Mouse (Mus musculus) T-cell, adult 2 months (primary cell): Measurements from ENCODE around the gene Wipi1.
A peak's percentile ranks its signal among the peaks of the same experiment; 100 is the strongest.

Experiments
- DNase-seq: peaks from one replicate; pipeline ENCODE4 v3.0.0; 2022; ENCODE audit warnings: low spot score

Wipi1 gene

DNA sequence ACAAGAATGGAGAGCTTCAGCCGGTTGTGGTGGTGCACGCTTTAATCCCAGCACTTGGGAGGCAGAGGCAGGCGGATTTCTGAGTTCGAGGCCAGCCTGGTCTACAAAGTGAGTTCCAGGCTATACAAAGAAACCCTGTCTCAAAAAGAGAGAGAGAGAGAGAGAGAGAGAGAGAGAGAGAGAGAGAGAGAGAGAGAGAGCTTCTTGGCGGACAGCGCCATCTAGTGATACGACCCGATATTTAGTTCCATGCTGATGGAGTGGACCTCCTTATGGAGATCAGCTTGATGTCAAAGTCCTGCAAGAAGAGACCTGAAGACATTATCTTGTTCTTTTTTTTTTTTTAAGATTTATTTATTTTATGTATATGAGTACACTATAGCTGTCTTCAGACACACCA, 7.3 kb upstream of the Wipi1 start:
- peak; percentile 56 for DNase-seq

DNA sequence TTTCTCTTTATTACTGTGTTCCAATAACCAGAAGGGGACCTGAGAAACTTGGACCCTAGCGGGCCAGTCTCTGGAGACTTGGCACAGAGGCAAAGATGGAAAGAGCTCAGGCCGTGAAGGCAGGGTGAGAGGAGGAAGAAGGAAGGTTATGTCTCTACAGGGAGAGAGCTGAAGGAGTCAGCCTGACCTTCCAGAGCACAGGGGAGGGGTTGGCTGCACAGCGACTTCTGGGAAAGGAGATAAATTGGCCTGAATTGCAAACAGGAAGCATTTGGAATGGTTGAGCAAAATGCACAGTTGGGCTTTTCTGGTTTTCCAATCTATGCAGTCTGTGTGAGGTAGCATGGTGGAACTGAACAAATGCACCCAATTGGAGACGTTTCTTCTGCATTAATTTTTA, 5.0 kb upstream of the Wipi1 start:
- DNase-seq: no peak

DNA sequence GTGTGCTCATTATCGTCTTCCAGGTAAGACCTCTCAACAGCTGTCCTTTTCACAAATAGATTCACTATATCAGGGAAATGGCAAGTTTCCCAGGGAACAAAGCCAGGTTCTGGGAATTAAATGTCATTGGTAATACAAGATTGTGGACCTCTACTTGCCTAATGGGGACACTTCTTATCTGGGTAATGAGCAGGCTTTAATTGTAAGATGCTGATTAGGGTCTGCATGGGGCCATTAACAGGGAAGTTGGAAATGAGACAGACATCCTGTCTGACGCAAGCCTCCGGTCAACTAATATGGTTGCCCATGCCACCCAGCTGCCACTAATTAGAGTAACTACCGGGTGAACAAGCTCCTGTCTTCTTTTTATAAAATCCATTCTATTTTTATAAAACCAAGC, 4.6 kb upstream of the Wipi1 start:
- no peak for DNase-seq

DNA sequence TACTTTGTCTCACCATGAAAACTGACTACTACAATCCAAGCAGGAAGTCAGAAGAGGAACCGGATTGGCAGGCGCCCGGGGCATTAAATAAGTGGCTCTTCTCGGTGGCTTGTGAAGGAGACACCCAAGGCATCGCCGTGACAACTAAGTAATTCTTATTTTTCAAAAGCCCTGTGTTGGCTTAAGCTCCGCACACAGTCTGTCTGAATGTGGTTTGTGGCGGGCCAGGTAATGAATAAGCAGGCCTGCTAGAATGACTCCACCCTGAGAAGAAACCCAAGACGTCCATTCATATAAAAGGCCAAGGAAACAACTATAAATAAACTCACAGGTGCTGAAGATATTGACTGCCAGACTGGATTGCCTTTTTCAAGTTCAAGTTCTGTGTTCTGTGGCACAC, 3.5 kb upstream of the Wipi1 start:
- DNase-seq: no peak

DNA sequence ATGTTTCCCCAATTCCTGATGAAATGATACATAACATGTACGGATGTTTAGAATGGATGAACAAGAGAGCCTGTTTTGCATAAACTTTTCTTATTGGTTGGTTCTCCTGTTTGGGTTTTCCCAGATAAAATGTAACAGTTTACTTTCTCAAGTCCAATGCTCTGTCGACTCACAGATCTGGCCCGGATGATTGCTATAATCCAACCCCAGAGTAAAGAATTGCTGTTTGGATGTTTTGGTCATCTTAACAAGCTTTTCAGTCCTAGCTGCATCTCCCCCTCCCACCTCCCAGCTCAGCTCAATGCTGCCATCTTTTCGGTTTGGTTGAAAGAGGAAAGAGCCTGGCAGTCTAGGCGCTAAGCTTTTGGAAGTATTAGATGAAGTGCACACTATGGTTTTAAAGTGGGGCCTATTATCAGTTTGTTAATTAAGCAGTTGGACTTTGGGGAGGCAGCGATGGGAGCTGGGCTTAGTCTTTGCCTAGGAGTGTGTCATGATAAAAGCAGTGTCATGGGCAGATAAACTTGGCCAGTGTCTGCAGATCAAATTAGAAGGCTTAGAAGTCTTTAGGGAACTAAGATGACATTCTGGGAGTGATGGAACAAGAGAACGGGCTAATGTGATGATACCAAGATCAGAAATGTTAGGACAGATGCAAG, 1.2 kb upstream of the Wipi1 start:
- no peak for DNase-seq

DNA sequence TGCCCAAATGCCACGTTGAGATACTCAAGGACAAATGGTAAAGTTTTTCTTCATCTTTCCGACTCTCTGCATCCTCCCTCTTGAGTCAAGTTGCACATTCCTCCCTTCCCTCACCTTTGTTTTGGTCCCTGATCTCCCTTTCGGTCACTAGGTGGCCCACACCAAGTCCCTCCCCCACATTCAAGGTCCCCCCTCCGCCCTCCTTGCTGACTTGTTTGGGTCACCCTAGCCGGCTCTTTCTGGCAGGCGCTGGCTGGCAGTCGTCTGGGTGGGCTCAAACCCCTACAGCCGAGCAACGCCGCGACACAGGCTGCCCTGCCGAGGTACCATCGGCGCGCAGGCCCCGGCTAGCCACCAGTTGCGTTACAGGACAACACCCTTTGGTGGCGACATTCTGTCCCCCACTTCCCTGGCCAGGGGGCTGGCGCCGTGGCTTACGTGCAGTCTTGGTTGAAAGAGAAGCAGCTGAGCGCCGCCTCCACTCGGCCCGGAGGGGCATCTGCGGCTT, 918 bp downstream of the Wipi1 start:
- DNase-seq: no peak

DNA sequence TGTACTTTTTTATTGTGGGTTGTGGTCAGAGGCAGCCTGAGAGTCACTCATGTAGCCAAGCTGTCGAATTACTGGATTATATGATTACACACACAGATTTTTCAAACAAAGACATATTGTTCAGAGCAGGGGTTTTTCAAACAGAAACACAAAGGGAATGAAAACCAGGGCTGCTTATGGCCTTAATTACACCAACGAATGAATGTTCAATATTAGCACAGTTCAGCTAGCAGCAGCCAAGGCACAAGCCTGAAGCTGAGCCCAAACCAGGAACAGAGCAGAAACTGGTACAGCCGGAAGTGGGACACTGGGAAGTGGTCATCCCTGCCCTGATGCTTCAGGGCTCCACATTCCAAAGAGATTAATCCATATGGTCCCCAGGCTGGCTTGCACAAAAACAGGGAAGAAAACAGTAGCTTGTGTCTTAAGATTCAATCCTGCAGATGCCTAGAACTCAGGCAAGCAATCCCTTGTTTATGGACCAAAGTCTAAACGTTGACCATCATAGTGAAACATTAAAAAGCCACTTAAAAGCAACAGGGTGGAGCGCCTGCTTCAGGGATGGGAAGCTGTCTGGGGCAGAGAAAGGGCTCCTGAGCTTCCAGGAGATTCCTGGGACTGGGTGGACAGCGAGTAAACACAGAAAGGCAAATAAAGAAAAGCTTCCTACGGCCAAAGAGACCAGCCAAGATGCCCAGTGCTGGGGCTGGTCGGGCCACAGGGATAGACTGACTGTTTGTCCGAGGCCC, 1.5 kb downstream of the Wipi1 start:
- DNase-seq: no peak

DNA sequence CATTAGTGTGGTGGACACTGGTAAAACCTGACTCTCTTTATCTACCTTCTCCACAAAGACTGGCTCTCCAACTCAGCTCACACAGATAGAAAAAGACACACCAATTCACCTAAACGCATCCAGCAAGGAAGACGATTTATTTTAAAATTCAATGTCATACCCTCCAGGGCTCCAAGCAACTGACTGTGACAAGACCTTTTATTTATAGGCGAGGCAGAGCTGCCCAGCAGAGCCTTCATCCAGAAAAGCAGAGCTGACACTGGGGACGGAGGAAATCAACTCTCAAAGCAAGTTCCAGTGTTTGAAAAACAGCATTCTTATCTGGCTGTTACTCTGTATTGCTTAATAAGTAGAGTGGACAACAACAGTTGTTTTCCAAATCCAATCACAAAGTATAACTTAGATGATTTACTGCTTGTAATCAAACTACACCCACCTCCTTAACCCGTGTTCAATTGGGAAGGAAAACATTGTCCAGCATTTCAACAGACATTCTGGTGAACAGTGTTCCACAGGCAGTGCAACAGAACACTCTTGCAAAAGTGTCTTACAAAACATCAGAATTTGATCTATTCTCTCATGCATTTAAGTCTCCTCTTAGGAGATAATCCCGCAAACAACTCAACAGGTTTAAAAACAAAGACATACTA, 2.7 kb downstream of the Wipi1 start:
- DNase-seq: no peak

DNA sequence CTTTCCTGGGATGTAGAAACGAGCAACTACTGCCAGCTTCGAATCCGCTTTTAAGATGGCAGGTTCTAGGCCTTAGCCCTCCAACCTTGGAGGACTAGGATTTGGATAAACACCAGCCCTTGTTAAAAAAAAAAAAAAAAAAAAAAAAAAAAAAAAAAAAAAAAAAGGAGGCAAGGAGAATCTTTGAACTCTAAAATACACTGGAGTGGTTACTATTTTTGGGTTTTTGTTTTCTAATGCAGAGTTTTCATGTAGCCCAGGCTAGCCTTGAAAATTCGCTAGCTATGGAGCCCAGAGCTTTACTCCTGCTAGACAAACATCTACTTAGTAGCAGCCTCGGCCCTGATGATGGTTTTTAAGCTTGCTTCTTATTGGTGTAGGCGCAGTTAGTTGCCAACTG, 4.2 kb downstream of the Wipi1 start:
- DNase-seq: no peak

DNA sequence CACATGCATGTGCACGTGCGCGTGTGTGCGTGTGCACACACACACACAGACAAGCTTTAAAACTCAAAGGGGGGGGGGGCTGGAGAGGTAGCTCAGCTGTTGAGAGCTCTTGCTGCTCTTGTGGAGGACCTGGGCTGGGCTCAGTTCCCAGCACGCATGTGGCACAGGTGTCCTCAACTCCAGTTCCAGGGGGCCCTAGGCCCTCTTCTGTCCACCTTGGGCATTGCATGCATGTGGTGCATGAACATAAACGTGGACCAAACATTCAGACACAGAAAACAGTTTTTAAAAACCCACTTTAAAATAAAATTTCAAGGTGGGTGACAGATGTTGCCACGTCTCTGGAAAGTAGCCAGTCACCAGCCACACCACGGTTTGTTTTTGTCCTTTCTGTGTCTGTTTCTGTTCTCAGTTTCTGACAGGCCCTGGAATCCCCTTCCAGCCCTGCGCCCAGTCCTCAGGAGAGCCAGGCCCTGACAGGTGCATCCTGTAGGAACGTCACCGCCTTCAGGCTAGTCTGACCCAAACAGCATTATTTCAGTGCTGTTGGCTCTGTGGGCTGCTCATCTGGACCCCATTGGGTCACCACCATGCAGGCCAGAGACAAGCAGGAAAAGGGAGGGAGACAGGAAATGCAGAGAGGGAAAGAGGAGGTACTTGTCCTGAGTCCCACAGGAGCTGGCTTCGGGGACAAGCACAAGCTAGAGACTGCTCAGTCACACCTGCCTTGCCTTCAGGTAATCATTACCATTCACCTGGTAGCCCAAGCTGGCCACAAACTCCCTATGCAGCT, 12.8 kb downstream of the Wipi1 start:
- no peak for DNase-seq

DNA sequence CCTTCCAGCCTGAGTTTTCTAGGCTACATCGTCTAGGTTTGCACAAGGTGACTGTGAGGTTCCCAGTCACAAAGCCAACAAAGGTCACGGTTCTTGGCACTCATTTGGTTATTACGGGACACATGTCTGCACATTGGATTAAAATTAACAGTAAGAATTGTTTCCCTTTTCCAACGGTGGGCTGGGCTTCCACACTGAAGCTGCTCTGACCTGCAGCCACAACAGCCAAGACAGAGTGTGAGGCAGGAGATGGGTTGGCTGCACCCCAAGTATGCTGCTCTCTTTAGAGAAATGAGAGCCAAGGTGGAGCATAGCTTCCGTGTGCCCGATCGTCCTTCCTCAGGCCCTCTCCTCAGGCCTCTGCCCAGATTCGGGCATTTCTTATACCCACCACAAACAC, 17.0 kb downstream of the Wipi1 start:
- DNase-seq: no peak

DNA sequence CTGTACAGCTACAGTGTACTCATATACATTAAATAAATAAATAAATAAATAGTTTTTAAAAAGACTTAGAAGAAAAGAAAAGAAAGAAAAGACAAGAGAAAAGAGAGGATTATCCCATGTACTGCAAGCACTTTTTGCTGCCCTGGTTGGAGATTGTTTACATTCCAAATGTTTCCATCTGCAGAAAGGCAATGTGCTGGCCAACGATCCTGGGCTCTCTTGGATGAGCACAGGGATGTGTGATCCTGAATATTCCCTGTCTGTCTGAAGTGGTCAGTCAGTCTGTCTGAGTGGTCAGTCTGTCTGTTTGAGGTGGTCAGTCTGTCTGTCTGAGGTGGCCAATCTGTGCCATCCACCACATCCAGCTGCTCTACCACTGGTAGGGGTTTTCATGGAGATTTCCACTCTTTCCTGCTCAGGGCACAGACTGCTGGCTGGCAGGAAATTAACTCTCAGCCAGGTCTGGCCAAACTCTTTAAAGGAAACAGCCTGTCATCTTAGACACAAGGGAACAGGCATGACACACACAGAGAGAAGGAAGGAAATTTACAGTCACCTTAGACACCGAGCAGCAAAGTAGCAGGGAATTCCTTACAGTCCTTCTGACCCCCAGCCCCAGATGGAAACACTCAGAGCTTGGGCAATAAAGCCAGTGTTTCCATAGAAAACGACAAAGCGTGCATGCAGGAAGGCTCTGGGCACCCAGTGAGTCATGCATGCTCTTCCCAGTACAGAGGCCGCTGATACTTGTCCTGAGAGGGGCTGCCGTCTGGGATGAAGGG, 18.4 kb downstream of the Wipi1 start:
- no peak for DNase-seq

DNA sequence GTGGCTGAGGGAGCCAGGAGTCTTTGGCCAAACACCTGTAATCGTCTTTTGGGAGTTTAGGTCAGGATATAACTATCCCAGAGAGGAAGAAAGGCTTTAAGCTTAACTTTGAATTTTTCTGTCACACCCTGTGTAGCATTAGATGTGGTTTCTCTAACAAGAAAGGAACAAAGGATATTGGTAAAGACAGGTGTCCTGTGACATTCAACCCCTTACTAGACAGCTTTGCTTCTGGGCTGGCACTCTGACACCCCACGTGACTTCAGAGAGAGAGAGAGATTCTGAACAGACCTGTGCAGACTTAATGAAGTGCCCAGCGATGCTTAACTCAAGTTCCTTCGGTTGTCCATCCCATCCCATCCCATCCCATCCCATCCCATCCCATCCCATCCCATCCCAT, 20.3 kb downstream of the Wipi1 start:
- peak; percentile 66 for DNase-seq

DNA sequence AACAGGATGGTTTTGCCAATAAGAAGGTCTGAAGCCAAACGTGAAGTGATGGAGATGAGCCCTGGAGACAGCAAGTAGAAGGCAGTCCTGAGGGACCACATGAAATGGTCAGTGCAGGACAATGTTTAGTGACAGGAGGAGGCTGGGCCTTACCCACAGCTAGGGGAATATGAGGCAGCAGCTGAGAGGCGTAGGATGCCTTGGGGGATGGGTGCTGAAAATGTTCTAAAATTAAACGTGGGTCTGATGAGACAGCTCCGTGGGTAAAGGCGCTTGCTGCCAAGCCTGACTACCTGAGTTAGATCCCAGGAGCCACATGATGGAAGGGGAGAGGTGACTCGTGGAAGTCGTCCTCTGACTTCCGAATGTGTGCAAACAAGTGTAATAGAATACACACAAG, 21.8 kb downstream of the Wipi1 start:
- DNase-seq: no peak

DNA sequence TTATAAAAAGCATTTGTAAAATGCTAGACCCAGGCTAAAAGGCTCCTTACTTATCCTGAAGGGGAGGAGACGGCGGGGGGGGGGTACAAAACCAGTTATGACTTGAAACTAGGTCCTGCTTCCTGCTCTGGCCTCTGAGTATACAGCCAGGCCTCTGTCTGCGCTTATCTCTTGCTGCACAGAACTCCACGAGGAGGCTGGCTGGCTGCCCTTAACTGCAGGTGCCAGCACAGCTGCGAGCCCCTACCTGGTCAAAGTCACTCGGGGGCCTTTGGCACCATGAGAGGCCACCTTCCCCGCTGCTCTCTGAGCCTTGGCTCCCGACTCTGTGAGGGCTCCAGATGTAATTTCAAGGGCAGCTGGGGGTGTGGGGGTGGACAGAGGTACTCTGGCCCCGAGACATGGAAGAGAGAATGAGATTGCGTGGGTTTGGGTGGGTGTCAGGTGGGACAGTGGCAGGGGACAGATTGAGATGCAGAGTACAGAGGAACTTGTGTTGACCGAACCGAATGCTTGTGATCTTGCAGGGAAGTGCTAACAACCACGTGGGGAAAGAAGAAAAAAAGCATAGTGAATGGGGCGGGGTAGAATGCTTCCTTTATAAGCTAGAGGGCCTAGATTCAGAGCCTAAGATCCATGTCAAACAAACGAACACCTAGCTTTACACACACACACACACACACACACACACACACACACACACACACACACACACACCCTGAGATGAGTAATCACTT, 24.0 kb downstream of the Wipi1 start:
- no peak for DNase-seq

DNA sequence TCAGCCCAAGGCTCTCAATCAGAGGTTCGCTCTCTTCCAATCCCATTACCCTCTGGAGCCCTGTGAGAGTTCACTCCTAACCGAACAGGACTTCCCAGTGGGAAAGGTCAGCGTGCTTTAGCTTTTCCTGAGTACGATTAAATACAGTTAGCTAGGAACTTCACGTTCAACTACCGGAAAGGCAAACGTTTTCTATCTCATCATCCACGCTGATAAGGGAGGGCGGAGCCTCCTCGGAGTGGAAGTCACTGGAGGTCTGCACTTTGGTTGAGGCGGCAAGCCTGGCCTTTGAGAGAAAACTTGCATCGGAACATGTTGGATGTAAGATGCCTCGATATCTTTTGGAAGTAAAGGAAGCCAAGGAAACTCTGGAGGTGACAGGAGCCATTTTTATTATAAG, 24.7 kb downstream of the Wipi1 start:
- DNase-seq: no peak

DNA sequence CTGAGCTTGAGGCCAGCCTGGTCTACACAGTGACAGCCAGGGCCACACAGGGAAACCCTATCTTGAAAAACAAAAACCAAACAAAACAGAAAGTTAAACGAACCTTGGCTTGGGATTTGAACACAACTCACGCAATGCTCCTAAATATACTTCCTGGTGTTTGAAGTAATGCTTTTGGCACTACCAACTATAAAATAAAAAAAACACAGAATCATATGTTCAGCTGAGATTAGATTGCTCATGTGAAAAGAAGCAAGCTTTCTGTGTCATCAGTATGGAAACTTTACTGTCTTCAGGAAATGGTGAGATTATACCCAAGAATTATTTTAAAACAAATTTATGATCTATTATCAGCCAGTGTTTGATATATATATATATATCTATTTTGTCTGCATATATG, 25.3 kb downstream of the Wipi1 start:
- no peak for DNase-seq

DNA sequence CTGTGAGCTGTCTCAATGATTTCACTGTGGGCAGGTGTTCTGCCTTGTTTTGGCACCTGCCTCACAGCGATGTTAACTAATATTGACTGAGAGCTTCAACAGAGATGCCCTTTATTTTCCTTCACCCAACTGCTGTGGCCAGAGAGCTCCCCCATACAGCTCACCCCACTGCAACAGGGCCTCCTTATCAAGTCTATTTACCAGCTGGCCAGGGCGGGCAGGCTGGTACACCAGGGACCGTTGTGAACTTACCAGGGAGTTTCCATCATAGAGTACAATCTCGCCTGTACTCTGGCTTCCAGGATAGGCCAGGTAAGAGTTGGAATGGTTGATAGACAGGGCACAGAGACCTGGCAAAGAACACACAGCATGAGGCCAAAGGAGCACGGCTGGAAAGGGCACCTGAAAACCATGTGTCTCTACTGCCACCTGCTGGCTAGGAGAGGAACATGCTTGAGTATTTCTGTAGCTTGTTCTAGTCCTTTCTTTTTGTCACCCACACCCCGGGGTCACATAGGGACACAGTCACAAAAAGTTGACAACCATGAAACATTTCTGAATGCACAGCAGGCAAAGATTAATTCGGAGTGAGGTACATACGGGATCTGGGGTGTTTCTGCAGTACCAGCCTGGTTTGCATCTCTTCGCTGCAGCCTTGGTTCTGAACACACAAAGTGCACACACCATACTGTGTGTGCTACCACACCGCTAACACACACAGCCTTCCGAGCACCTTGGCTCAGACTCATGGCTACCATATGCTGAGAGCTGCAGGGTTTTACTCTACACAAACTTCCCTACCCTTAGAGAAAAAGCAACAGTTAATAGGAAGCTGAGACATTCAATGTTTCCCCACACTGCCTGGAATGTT, 26.7 kb downstream of the Wipi1 start:
- peak; percentile 77 for DNase-seq

DNA sequence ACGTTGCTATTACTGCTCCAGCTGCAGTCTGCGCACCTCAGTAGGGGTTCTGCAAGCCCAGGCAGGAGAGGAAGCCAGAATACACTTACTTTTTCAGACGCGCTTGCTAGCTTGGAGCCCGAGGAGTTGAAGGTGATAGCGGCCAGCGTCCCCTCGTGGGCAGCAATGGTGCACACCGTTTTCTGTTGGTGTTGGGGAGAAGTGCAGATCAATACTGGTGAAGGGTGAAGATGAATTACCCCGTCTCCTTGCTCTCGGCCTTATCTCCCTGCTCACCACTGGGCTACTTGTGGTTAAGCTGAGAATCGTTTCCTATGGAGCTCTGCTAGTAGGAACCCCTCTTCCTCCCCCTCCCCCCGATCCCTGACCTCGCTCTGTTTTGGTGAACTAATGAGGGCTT, 27.8 kb downstream of the Wipi1 start:
- no peak for DNase-seq

DNA sequence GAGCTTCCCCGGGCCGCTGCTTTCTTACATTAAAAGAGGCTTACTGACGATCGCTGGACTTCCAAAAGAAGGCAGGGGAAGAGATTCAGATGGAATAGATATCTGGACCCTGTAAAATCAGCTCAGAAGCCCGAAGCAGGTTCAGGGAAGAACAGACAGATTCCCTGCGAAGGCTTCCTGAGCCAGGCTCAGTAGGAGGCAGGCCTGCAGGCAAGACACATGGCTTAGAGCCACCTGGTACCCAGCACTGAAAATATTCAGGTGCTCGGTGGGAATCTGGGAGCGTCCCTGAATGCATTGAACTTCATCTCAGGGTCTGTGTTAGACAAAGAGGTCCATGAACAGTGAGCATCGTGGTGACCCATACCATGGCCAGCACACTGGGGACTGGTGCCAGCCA, 31.8 kb downstream of the Wipi1 start:
- no peak for DNase-seq
